Mouse (Mus musculus): ENCODE measurements at regions not wholly inside any gene's neighbourhood (a gene's known extent, or its start where the extent isn't known, plus 50 kb on each side); places are given as distances from the start of the nearest gene placed in this dataset.

DNA sequence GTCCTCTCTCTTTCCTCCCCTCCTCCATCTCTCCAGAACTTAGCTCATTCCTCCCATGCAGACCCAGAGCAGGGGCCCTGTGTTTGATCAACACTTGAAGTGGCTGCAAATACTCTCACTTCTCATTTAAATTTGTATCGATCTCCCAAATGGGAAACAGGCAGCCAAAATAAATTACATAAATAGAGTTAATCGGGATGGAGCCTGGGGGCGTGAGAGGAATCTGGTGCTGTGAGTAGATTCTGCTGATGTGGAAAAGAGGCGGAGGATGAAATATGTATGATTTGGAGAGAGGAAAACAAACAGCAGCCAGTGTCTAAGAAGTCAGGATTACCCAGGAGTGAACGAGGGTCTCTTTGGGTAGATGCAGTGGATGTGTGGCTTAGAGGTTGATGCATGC is 121.6 kb upstream of the Xylt1 start:
- H3K4me3 ChIP-seq: no peak overlapping the region
- no peak overlapping the region for H3K27ac ChIP-seq
- H3K36me3 ChIP-seq (ENCODE audit: control insufficient read depth, insufficient read depth, low read length): no peaks in the 10 kb centered on the region
- WGBS: 67% methylated on average over 5 of the region's 5 CpGs
- DNase-seq: no peak
- H3K79me2 ChIP-seq (replicated peaks; ENCODE audit: control insufficient read depth, insufficient read depth, low read length): no peaks in the 10 kb centered on the region
- no peaks in the 10 kb centered on the region for H3K27me3 ChIP-seq (ENCODE audit: control insufficient read depth, insufficient read depth, low read length)
- no peak overlapping the region for H3K9ac ChIP-seq (ENCODE audit: low read depth, low read length)
- intact Hi-C loops (cut with DNase I): no loop called here
- H3K4me1 ChIP-seq (ENCODE audit: control insufficient read depth, insufficient read depth, low read length): no peaks in the 10 kb centered on the region
- TF ChIP-seq POLR2A (IDR thresholded peaks at IDR 0.05; ENCODE audit: insufficient read depth, low read depth, low read length): no peak
- TF ChIP-seq CTCF (IDR thresholded peaks at IDR 0.05): no peak
- TF ChIP-seq EP300 (IDR thresholded peaks at IDR 0.05; ENCODE audit: insufficient read depth, low read depth, low read length): no peak

DNA sequence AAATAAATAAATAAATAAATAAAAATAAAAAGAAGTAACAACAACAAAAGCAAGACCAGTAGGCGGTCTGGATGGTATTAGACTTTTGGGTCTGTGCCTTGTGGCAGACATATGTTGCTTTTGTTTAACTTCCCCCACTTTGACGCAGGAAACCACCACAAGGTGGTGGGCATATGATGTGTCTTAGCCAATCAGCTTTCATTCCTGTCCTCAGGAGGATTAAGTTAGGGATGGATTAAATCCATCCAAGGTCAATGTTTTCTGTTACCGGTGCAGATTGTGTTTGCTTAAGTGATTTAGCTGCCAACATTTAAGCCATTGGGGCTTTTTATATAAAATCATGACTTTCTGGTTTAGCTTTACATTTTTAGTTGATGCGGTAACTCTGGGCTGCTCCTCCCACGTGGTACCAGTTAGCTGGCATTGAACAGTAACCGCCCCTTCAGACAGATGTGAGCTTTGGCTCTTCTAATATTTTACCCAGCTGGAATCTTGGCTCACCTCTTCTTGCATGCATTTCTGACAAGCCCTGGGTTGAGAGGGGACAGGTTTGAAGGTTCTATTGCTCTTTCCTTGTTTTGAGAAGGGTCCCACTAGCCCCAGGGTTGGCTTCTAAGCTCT is 121.0 kb upstream of the Xylt1 start:
- no peaks in the 10 kb centered on the region for H3K4me1 ChIP-seq (ENCODE audit: control insufficient read depth, insufficient read depth, low read length)
- 79% methylated on average over 6 of the region's 6 CpGs for WGBS
- no peaks in the 10 kb centered on the region for H3K36me3 ChIP-seq (ENCODE audit: control insufficient read depth, insufficient read depth, low read length)
- no peaks in the 10 kb centered on the region for H3K79me2 ChIP-seq (replicated peaks; ENCODE audit: control insufficient read depth, insufficient read depth, low read length)
- H3K27me3 ChIP-seq (ENCODE audit: control insufficient read depth, insufficient read depth, low read length): no peaks in the 10 kb centered on the region
- intact Hi-C loops (cut with DNase I): no loop called here
- no peak for TF ChIP-seq CTCF (IDR thresholded peaks at IDR 0.05)
- TF ChIP-seq EP300 (IDR thresholded peaks at IDR 0.05; ENCODE audit: insufficient read depth, low read depth, low read length): no peak
- TF ChIP-seq POLR2A (IDR thresholded peaks at IDR 0.05; ENCODE audit: insufficient read depth, low read depth, low read length): no peak
- H3K27ac ChIP-seq: no peak overlapping the region
- H3K4me3 ChIP-seq: no peak overlapping the region
- DNase-seq: no peak
- no peak overlapping the region for H3K9ac ChIP-seq (ENCODE audit: low read depth, low read length)

DNA sequence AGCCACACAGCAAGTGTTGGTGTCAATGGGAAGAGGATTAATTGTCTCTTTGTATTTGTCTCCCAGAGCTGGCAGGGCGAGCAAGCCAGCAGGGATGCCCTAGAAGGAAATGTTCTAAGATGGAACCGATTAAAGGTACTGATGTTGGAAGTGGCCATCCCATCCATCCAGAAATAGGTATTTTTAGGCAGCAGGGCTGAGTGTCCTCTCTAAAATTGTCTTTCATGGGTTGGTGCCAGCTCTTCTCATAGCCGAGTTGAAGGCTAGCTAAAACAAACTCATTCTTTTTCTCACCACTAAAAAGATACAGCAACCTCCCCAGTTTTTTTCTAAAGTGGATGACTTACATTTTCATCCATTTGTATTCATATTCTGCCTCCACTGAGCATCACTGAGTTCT is 120.2 kb upstream of the Xylt1 start:
- H3K79me2 ChIP-seq (replicated peaks; ENCODE audit: control insufficient read depth, insufficient read depth, low read length): no peaks in the 10 kb centered on the region
- H3K27me3 ChIP-seq (ENCODE audit: control insufficient read depth, insufficient read depth, low read length): no peaks in the 10 kb centered on the region
- no peak overlapping the region for H3K4me3 ChIP-seq
- no peak overlapping the region for H3K9ac ChIP-seq (ENCODE audit: low read depth, low read length)
- intact Hi-C loops (cut with DNase I): no loop called here
- H3K27ac ChIP-seq: no peak overlapping the region
- no peak for DNase-seq
- H3K4me1 ChIP-seq (ENCODE audit: control insufficient read depth, insufficient read depth, low read length): no peaks in the 10 kb centered on the region
- H3K36me3 ChIP-seq (ENCODE audit: control insufficient read depth, insufficient read depth, low read length): no peaks in the 10 kb centered on the region
- 64% methylated on average over 3 of the region's 3 CpGs for WGBS
- TF ChIP-seq CTCF (IDR thresholded peaks at IDR 0.05): no peak
- no peak for TF ChIP-seq POLR2A (IDR thresholded peaks at IDR 0.05; ENCODE audit: insufficient read depth, low read depth, low read length)
- TF ChIP-seq EP300 (IDR thresholded peaks at IDR 0.05; ENCODE audit: insufficient read depth, low read depth, low read length): no peak

DNA sequence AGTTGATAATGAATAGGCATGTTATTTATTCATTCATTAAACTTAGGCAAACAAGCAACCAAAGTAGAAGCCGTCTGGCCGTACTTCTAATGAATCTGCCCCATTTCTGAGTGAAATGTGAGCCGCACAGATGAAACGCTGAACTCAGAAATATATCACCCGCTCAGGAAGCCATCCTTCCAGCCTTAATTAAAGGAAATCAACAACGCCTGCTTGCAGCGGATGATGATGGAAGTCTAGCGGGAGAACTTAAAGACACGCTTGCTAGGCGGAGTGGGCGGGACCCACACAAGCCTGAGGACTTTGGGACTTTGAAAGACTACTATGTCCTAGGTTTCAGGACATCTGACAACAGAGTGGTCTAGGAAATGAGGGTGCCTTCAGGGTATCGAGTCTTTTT is 117.7 kb upstream of the Xylt1 start:
- no peaks in the 10 kb centered on the region for H3K36me3 ChIP-seq (ENCODE audit: control insufficient read depth, insufficient read depth, low read length)
- TF ChIP-seq EP300 (IDR thresholded peaks at IDR 0.05; ENCODE audit: insufficient read depth, low read depth, low read length): no peak
- H3K27ac ChIP-seq: no peak overlapping the region
- no peaks in the 10 kb centered on the region for H3K79me2 ChIP-seq (replicated peaks; ENCODE audit: control insufficient read depth, insufficient read depth, low read length)
- 89% methylated on average over 12 of the region's 12 CpGs for WGBS
- no peaks in the 10 kb centered on the region for H3K27me3 ChIP-seq (ENCODE audit: control insufficient read depth, insufficient read depth, low read length)
- H3K4me1 ChIP-seq (ENCODE audit: control insufficient read depth, insufficient read depth, low read length): no peaks in the 10 kb centered on the region
- no peak overlapping the region for H3K9ac ChIP-seq (ENCODE audit: low read depth, low read length)
- intact Hi-C loops (cut with DNase I): no loop called here
- H3K4me3 ChIP-seq: no peak overlapping the region
- no peak for DNase-seq

DNA sequence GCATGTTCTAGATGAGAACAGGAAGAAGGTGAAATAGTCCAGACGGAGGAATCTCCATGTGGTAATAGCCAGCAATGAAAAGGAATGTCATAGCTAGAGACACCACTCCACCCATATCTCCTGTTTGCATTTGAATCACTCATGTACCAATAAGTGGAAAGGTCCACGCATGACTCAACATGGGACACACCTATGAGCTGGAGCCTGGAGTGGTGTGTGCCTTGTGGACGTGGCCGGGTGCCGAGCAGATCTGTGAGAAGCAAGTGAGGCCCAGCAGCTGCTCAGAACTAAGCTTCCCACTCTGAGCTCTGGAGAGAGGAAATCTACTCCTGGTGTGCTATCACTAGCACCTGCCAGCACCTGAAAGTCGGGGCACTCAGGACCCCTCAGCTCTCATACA is 116.4 kb upstream of the Xylt1 start:
- no peak for DNase-seq
- no peaks in the 10 kb centered on the region for H3K4me1 ChIP-seq (ENCODE audit: control insufficient read depth, insufficient read depth, low read length)
- H3K9ac ChIP-seq (ENCODE audit: low read depth, low read length): no peak overlapping the region
- no peaks in the 10 kb centered on the region for H3K79me2 ChIP-seq (replicated peaks; ENCODE audit: control insufficient read depth, insufficient read depth, low read length)
- no peak overlapping the region for H3K4me3 ChIP-seq
- no peaks in the 10 kb centered on the region for H3K36me3 ChIP-seq (ENCODE audit: control insufficient read depth, insufficient read depth, low read length)
- H3K27ac ChIP-seq: no peak overlapping the region
- intact Hi-C loops (cut with DNase I): no loop called here
- no peaks in the 10 kb centered on the region for H3K27me3 ChIP-seq (ENCODE audit: control insufficient read depth, insufficient read depth, low read length)
- 69% methylated on average over 6 of the region's 6 CpGs for WGBS
- TF ChIP-seq EP300 (IDR thresholded peaks at IDR 0.05; ENCODE audit: insufficient read depth, low read depth, low read length) (no peak), POLR2A (IDR thresholded peaks at IDR 0.05; ENCODE audit: insufficient read depth, low read depth, low read length) (no peak), CTCF (IDR thresholded peaks at IDR 0.05) (no peak)

DNA sequence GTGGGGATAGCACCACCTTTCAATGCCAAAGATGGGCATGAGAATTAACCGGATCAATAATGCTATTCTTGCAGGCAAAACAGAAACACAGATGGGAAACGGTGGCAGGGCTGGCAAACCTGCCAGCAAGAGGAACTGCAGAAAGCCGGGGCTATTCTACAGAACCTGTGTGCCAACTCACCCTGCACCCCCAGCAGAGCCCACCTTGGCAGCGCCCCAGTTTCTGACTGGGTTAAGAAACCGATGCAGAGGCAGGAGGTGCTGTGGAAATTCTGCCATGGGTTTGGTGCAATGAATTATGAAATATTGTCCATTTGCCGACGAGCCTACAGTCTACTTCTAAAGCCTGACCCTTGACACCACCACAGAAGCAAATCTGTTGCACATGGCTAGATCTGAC is 112.7 kb upstream of the Xylt1 start:
- Histone ChIP-seq H3K9ac (ENCODE audit: low read depth, low read length) (no peak overlapping the region), H3K27me3 (ENCODE audit: control insufficient read depth, insufficient read depth, low read length) (no peaks in the 10 kb centered on the region), H3K36me3 (ENCODE audit: control insufficient read depth, insufficient read depth, low read length) (no peaks in the 10 kb centered on the region), H3K4me3 (no peak overlapping the region), H3K79me2 (replicated peaks; ENCODE audit: control insufficient read depth, insufficient read depth, low read length) (no peaks in the 10 kb centered on the region), H3K4me1 (ENCODE audit: control insufficient read depth, insufficient read depth, low read length) (no peaks in the 10 kb centered on the region), H3K27ac (no peak overlapping the region)
- whole genome bisulfite sequencing: 91% methylated on average over 7 of the region's 7 CpGs
- no peak for DNase-seq
- TF ChIP-seq EP300 (IDR thresholded peaks at IDR 0.05; ENCODE audit: insufficient read depth, low read depth, low read length): no peak
- no peak for TF ChIP-seq POLR2A (IDR thresholded peaks at IDR 0.05; ENCODE audit: insufficient read depth, low read depth, low read length)
- no peak for TF ChIP-seq CTCF (IDR thresholded peaks at IDR 0.05)
- intact Hi-C loops (cut with DNase I): no loop called here

Measured in heart, adult 2 months (tissue).